Mouse (Mus musculus) ES-Bruce4 (cell line): ENCODE measurements at regions not wholly inside any gene's neighbourhood (a gene's known extent, or its start where the extent isn't known, plus 50 kb on each side); places are given as distances from the start of the nearest gene placed in this dataset.

Source experiments
- H3K27ac ChIP-seq: 2 replicates; pipeline ENCODE4 v1.5.1; 2012; ENCODE audit warnings: low read length, inconsistent platforms; ENCODE audit not compliant: insufficient read depth
- H3K27me3 ChIP-seq: 2 replicates; pipeline ENCODE4 v1.6.1; 2012; ENCODE audit warnings: mild to moderate bottlenecking, low read length, inconsistent platforms; ENCODE audit not compliant: control insufficient read depth, poor library complexity, insufficient read depth, severe bottlenecking
- H3K36me3 ChIP-seq: 2 replicates; pipeline ENCODE4 v1.6.1; 2012; ENCODE audit warnings: inconsistent platforms, mild to moderate bottlenecking, low read length, moderate library complexity; ENCODE audit not compliant: control insufficient read depth, poor library complexity, insufficient read depth, severe bottlenecking
- H3K4me1 ChIP-seq: one replicate; pipeline ENCODE4 v1.8.1; 2011; ENCODE audit warnings: low read length; ENCODE audit not compliant: control insufficient read depth, insufficient read depth
- H3K4me3 ChIP-seq: 2 replicates; pipeline ENCODE4 v1.5.1; 2011; ENCODE audit warnings: low read depth, mild to moderate bottlenecking, low read length
- H3K9ac ChIP-seq: 2 replicates; pipeline ENCODE4 v1.6.1; 2012; ENCODE audit warnings: low read depth, mild to moderate bottlenecking, inconsistent platforms; ENCODE audit not compliant: poor library complexity, severe bottlenecking
- H3K9me3 ChIP-seq: replicated peaks from 2 replicates; pipeline ENCODE4 v1.6.1; 2012; ENCODE audit warnings: mild to moderate bottlenecking, low read length, inconsistent platforms; ENCODE audit not compliant: control insufficient read depth, poor library complexity, insufficient read depth, severe bottlenecking
- CTCF ChIP-seq: IDR thresholded peaks from one replicate; pipeline ENCODE4 v1.8.1; 2011; ENCODE audit warnings: low read depth, low read length
- EP300 ChIP-seq: IDR thresholded peaks from 2 replicates; pipeline ENCODE4 v1.6.1; 2011; ENCODE audit warnings: low read depth, low read length; ENCODE audit not compliant: insufficient read depth
- POLR2A ChIP-seq: IDR thresholded peaks from one replicate; pipeline ENCODE4 v1.8.1; 2011; ENCODE audit warnings: low read length; ENCODE audit not compliant: insufficient read depth

DNA sequence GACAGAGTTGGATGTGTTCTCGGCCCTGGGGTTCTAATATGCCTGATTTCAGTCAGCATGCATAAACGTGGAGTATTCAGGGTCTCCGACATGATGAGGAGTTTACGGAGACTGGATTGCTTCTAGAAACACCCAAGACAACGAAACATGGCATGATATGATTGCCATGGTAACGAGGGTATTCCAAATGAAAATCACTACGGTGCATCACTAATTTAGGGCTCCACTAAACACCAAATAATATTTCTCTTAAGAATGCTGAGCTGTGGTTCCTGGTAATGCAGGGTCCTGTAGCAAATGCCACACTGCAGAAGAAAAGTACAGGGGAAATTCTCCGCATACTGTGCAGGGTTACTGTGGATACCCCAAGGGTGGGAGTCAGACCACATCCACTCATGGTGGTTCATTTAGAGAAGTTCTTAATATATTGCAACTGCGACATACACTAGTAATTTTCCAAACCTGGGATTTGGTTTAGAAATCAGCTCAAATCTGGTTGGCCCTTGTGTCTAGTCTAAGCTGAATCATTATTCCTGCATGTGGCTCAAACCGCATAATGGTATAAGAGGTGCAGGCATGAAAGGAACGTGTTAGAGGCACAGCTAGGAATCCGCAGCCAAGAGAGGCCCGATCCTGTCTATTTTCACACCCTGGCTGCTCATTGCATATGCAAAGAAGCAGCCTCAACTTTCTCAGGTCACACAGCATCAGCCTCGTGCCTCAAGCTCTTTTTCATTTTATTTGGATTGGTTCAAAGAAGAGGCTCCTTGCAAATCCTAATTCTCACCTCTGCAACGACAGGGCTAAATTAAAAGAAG, 77.5 kb upstream of the Pitrm1 start:
- TF ChIP-seq EP300 (no peak), POLR2A (no peak), CTCF (no peak)

DNA sequence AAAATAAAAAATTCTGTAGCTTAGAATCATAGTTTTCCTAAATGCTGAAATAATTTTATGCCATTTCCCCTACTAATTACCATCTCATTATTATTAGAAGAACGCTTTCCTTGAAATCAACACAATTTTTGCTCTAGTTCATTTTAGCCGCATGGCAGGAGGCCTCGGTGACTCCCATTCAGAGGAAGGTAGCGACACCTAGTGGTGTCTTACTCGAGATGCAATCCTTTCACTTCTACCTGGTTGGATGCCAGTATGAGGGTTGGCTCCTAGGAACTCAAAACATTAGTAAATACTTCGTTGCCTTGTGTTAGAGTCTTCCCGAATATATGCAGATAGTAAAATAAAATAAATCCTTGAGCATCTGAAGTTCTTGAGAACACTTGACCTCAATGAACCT, 76.3 kb upstream of the Pitrm1 start:
- H3K36me3 ChIP-seq = no peaks in the 10 kb centered on the region
- H3K9ac ChIP-seq = no peak overlapping the region
- H3K27ac ChIP-seq = no peak overlapping the region
- H3K9me3 ChIP-seq = no peaks in the 10 kb centered on the region; the same call in 1 of the 2 replicates
- no peaks in the 10 kb centered on the region for H3K27me3 ChIP-seq
- no peak overlapping the region for H3K4me3 ChIP-seq
- no peak for TF ChIP-seq EP300
- no peak for TF ChIP-seq POLR2A
- TF ChIP-seq CTCF = peak; percentile 73
- H3K4me1 ChIP-seq = no peaks in the 10 kb centered on the region

More for the DNA sequence above, 77.5 kb upstream of the Pitrm1 start:
- Histone ChIP-seq H3K9me3 (no peaks in the 10 kb centered on the region; the same call in 1 of the 2 replicates), H3K27me3 (no peaks in the 10 kb centered on the region), H3K36me3 (no peaks in the 10 kb centered on the region), H3K4me1 (no peaks in the 10 kb centered on the region), H3K9ac (no peak overlapping the region), H3K4me3 (no peak overlapping the region), H3K27ac (no peak overlapping the region)

DNA sequence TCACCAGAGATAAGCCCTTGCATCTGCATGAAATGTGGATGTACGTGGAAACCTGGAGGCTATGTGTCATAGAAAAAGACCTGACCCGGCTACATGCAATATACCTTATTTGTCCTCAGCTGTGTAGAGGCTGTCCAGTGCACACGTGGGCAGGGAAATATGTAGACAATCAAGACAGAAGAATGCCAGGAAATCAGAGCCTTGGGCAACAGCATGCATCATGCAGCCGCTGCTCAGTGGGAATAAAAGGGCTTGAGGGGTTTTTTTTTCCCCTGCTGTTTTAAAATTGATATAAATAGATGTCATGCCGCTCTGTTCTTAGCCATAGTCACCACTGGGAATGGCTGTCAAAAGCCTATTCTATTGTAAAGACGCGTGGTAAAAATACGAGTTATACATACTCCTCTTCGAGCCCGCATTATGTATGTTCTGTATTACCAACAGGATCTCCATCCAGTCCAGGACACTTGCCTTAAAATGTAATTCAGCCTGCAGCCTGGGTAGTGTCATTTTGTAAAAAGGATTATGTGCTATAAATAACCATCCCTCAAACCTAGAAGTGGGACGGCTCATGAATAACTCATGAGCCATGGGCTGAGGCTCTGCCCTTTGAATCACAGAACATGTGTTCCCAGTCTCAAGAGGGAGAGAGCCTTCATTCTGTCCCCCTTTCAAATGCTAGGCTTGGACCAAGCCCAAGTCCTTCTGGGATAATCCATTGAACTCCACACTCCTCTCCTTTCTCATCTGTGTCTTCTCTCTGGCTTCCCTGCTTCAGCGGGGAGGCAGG, 74.4 kb upstream of the Pitrm1 start:
- Histone ChIP-seq H3K9me3 (no peaks in the 10 kb centered on the region), H3K27me3 (no peaks in the 10 kb centered on the region), H3K4me3 (no peak overlapping the region), H3K36me3 (no peaks in the 10 kb centered on the region), H3K27ac (no peak overlapping the region), H3K4me1 (no peaks in the 10 kb centered on the region), H3K9ac (no peak overlapping the region)
- TF ChIP-seq CTCF = no peak
- TF ChIP-seq EP300 = no peak
- TF ChIP-seq POLR2A = no peak

DNA sequence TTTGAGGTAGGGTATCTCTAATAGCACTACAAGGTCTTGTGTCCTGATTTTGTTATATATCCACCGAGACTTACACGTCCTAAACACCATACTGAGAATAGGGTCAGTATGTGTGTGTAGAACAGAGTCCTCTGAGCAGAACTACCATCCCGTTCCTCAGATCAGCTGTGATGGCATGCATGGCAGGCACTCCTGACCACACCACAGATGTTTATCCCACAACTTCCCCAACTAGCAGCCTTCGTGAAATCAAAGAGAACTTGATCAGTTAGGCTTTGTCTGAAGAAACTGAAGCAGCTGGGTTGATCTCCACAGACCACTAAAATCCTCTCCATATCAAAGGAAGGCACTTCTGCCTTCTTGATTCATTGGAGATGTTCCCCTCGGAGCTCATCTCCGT, 68.3 kb upstream of the Pitrm1 start:
- TF ChIP-seq POLR2A (no peak), EP300 (no peak), CTCF (no peak)
- H3K27me3 ChIP-seq = no peaks in the 10 kb centered on the region
- H3K36me3 ChIP-seq = no peaks in the 10 kb centered on the region

DNA sequence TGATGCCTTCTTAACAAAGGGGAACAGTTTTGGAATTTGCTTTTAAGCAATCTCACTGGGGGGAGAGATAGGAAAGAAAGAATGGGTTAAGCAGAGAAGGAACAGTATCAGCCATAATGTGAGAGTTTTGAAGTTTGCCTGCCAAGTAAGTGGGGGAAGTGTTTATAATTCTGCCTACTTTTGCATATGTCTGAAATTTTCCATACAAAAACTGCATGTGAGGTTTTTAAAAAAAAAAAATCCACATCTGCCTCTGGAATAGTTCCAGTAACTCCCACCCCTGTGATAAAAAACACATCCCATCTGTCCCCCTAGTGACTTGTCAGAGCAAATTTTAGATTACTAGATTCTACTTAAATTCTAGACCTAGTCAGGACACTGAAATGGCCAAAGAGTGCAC, 63.5 kb upstream of the Pitrm1 start:
- Histone ChIP-seq H3K27me3 (no peaks in the 10 kb centered on the region; the same call in 1 of the 2 replicates), H3K27ac (no peak overlapping the region), H3K36me3 (no peaks in the 10 kb centered on the region), H3K9me3 (no peaks in the 10 kb centered on the region), H3K9ac (no peak overlapping the region), H3K4me1 (no peaks in the 10 kb centered on the region), H3K4me3 (no peak overlapping the region)
- no peak for TF ChIP-seq POLR2A
- no peak for TF ChIP-seq EP300
- TF ChIP-seq CTCF = no peak

More for the DNA sequence above, 68.3 kb upstream of the Pitrm1 start:
- H3K9ac ChIP-seq = no peak overlapping the region
- H3K4me1 ChIP-seq = no peaks in the 10 kb centered on the region
- H3K4me3 ChIP-seq = no peak overlapping the region
- H3K9me3 ChIP-seq = no peaks in the 10 kb centered on the region
- H3K27ac ChIP-seq = no peak overlapping the region
